Mouse (Mus musculus): ENCODE measurements around the gene Akap7.
"Not testable (repeated sequence)": the region's sequence is repeated elsewhere in the genome, so short reads cannot be mapped to it uniquely, and the experiment has no call there.

The Akap7 gene

GRCm38 (mm10) chr10:25192180-25193073, 115.2 kb downstream of the Akap7 start:
- no peak for DNase-seq (ENCODE audit: low read depth, low spot score)

- no peak for DNase-seq (ENCODE audit: low read depth, low spot score)
Measured at GRCm38 (mm10) chr10:25191166-25191565, 116.5 kb downstream of the Akap7 start.

- not testable (repeated sequence) for DNase-seq (ENCODE audit: low read depth, low spot score)
Measured at GRCm38 (mm10) chr10:25186240-25186639, 121.4 kb downstream of the Akap7 start.

GRCm38 (mm10) chr10:25185691-25186090, 122.0 kb downstream of the Akap7 start:
- no peak for DNase-seq (ENCODE audit: low read depth, low spot score)

GRCm38 (mm10) chr10:25184819-25185603, 122.7 kb downstream of the Akap7 start:
- no peak for DNase-seq (ENCODE audit: low read depth, low spot score)

- no peak for DNase-seq (ENCODE audit: low read depth, low spot score)
Measured at GRCm38 (mm10) chr10:25183271-25183670, 124.4 kb downstream of the Akap7 start.

GRCm38 (mm10) chr10:25179030-25179429, 128.6 kb downstream of the Akap7 start:
- no peak for DNase-seq (ENCODE audit: low read depth, low spot score)

- no peak for DNase-seq (ENCODE audit: low read depth, low spot score)
Measured at GRCm38 (mm10) chr10:25177270-25177669, 130.4 kb downstream of the Akap7 start.

GRCm38 (mm10) chr10:25174872-25175271, 132.8 kb downstream of the Akap7 start:
- DNase-seq (ENCODE audit: low read depth, low spot score): no peak

GRCm38 (mm10) chr10:25167365-25168194, 140.1 kb downstream of the Akap7 start:
- no peak for DNase-seq (ENCODE audit: low read depth, low spot score)

GRCm38 (mm10) chr10:25163510-25163909, 144.2 kb downstream of the Akap7 start:
- DNase-seq (ENCODE audit: low read depth, low spot score): not testable (repeated sequence)

- DNase-seq (ENCODE audit: low read depth, low spot score): no peak
Measured at GRCm38 (mm10) chr10:25161701-25162100, 146.0 kb downstream of the Akap7 start.

- no peak for DNase-seq (ENCODE audit: low read depth, low spot score)
Measured at GRCm38 (mm10) chr10:25158651-25159050, 149.0 kb downstream of the Akap7 start.

- no peak for DNase-seq (ENCODE audit: low read depth, low spot score)
Measured at GRCm38 (mm10) chr10:25157339-25157738, 150.3 kb downstream of the Akap7 start.

- DNase-seq (ENCODE audit: low read depth, low spot score): no peak
Measured at GRCm38 (mm10) chr10:25154225-25154624, 153.4 kb downstream of the Akap7 start.

- DNase-seq (ENCODE audit: low read depth, low spot score): no peak
Measured at GRCm38 (mm10) chr10:25151172-25151800, 156.4 kb downstream of the Akap7 start.

- DNase-seq (ENCODE audit: low read depth, low spot score): no peak
Measured at GRCm38 (mm10) chr10:25145851-25146250, 161.8 kb downstream of the Akap7 start.

GRCm38 (mm10) chr10:25144787-25145761, 162.6 kb downstream of the Akap7 start:
- DNase-seq (ENCODE audit: low read depth, low spot score): no peak

- no peak for DNase-seq (ENCODE audit: low read depth, low spot score)
Measured at GRCm38 (mm10) chr10:25141781-25142180, 165.9 kb downstream of the Akap7 start.

GRCm38 (mm10) chr10:25140155-25140755, 167.4 kb downstream of the Akap7 start:
- DNase-seq (ENCODE audit: low read depth, low spot score): no peak

Data from forelimb bud, embryonic 11.5 days (tissue).